Mouse (Mus musculus) right cerebral cortex, postnatal 4 days (tissue): ENCODE results near the gene Hs6st1.

ENCODE experiments used
- DNase-seq: peaks from one replicate; pipeline ENCODE4 v3.0.0-alpha.2; 2022

Gene Hs6st1

DNA sequence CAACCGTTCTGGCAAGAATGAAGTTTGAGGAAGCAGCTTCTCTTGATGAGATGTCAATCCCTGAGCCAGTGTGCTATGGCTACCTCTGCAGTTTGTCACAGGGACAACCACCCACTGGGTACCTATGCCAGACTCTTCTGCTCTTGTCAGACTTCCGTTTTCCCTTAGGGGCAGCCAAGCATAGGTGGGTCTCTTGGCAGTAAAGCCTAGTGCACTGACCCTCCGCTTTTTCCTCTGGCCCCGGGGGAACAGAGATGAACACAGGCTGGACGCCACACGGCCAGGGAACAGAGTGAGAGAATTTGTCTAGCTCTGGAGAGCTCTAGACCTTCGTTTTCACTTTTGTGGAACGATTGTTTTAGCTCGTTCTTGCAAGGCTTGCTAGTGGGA lies 2.4 kb upstream of the Hs6st1 start:
- DNase-seq = no peak

DNA sequence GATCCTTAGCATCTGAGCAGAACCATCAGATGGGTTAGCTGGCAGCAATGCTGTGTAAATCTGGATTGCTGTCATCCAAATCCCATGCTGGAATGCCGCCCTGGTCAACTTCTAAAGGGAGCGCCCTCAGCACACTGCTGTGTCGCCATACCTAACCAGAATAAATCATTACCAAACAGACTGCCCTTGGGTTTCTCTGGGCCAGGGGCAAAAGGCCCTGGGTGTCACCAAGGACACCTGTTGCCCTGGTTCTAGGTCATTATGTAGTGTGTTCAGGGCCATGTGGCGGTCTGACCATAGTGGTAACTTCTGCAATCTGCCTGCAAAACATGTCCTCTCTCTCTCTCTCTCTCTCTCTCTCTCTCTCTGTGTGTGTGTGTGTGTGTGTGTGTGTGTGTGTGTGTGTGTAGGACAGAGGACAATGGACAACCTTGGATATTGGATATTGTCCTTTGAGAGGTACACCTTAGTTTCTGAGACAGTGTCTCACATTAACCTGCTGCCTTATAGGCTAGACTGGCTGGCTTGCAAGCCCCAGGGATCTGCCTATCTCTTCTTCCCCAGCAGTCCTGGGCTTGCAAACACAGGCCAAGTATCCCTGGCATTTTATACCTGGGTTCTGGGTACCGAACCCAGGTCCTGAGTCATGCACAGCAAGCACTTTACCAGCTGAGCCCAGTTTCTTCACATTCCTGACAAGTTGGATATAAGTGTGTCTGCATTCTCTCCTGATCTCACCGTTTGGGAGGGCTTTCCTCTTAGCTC lies 1.8 kb upstream of the Hs6st1 start:
- no peak for DNase-seq

DNA sequence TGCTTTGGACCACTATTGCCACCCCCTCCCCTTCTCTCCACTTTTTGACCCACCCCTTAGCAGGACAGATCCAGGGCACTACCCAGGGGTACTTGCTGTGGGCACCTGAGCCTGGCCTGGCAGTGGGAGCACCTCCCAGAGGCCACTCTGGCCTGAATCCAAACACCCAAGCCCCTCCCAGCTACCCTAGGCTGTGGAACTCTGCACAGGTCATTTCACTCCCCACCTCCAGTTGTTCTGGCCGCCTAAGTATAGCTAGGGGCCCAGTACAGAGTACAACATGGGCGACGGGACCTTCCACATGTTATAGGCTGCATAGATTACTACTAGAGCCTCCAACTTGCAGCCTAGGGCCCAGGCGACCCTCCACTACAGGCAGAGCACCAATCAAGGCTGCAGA lies 999 bp upstream of the Hs6st1 start:
- DNase-seq = no peak

DNA sequence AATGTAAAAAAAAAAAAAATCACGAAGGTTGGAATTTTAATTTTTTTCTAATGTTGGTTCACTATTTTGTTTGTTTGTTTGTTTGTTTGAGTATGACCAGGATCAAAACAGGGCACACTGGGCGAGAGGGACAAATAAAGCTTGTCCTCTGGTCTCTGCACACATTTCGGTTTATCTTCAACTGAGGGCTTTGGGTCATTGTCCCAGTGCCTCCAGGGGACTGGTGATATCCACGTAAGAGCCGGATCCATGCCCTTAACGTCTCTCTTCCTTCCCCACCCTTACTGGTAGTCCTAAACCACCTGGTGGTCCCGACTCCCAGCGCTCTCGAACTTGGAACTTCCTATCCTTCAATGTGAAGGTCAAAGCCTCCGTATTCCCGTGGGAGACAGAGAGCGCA lies 589 bp upstream of the Hs6st1 start:
- DNase-seq = no peak

DNA sequence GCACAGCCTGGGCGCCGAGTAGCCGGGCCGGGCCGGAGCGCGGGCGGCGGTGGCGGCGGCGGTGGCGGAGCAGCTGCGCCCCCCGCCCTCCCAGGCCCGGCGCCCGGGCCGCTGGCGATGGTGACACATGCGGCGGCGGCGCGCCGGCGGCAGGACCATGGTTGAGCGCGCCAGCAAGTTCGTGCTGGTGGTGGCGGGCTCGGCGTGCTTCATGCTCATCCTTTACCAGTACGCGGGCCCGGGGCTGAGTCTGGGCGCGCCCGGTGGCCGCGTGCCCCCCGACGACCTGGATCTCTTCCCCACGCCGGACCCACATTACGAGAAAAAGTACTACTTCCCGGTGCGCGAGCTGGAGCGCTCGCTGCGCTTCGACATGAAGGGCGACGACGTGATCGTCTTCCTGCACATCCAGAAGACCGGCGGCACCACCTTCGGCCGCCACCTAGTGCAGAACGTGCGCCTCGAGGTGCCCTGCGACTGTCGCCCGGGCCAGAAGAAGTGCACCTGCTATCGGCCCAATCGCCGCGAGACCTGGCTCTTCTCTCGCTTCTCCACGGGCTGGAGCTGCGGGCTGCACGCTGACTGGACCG lies 426 bp downstream of the Hs6st1 start:
- peak; percentile 61 for DNase-seq

DNA sequence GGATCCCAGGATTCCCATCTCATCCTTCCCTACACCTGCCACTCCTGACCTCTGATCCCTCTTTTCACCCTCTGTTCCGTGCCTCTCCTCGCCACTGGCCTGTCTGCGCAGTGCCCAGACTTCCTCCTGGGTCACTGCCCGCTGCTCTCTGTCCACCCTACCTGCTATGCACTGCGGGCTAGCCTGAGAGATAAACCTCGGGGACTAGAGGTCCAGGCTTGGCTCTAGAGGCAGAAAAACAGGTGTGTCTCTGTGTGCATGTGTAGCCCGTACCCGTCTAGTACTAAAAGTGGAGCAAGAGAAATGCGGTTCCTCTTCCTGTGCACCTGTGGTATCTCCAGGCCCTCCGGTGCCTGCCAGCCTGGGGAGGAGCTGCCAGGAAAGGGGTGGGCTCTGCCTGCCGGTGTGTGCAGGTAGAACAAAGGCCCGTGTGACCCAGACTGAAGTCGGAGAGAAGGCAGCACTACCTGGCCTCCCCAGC lies 1.1 kb downstream of the Hs6st1 start:
- DNase-seq = no peak

DNA sequence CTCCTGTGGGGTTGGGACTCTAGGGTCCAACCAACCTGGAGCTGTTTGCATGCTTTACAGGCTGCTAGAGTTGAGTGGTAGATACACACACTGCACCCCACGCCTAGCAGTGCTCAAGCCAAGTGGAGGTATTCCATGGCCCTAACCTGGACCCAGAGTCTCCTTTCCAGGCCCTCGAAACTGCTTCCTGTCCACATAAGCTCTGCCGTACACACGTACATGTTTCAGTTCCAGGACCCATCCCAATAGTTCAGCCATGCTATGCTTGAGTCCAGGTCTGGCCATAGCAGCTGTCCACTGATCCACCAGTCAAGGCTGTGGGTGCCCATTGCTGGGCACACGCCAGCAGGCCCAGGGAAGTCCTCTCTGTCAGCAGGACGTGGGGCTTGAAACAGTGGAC lies 2.0 kb downstream of the Hs6st1 start:
- no peak for DNase-seq

DNA sequence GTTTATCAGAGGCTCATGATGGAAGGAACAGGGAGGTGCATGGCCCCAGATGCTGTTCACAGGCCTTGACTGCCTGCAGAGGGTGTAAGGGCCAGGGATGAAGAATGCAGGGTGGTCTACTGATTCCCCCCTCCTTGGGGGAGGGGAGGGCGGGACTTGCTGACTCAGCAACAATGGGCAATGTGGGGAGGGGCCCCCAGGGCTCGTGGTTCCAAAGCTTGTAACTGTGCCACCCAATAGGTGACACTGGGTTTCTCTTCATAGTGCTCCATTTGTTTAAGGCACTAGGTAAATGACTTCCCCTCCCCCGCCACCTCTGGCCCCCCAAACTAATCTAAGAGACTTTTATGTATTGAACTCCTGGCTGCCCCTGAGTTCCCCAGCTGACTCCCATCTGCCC lies 2.5 kb downstream of the Hs6st1 start:
- no peak for DNase-seq

DNA sequence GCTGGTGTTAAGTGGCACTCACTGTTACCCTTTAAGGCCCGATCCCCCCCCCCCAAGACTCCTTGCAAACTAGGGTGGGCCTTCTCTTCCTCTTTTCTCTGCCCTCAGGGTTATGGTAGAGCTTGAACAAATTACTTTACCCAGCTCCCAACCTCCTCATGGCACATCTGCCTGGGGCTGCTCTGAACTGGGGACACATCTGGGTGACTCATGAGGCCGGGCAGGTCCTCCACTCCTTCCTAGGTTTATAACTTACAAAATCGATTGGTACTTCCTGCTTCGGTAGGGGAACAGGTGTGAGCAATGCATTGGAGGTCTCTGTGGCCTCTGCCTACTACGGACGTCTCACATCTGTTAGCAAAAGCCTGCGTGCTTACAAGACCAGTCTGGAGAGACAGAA lies 3.0 kb downstream of the Hs6st1 start:
- no peak for DNase-seq

DNA sequence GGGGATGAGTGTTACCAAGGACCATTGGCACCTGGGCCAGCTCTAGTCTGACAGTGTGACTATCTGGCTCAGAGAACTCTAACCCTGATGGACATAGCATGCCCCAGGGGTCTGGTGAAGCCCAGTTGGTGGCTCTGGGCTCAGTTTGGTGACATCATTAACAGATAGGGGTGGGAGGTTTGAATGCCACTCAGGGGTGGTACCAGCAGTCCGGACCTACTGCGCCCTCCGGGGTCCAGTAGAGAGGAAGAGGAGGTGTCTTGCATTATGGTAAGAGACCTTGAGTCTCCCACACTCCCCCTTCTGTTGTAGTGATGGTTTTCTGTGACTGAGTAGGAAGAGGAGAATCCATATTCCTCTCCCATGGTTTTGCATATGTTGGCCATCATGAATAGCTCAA lies 3.4 kb downstream of the Hs6st1 start:
- DNase-seq = no peak

DNA sequence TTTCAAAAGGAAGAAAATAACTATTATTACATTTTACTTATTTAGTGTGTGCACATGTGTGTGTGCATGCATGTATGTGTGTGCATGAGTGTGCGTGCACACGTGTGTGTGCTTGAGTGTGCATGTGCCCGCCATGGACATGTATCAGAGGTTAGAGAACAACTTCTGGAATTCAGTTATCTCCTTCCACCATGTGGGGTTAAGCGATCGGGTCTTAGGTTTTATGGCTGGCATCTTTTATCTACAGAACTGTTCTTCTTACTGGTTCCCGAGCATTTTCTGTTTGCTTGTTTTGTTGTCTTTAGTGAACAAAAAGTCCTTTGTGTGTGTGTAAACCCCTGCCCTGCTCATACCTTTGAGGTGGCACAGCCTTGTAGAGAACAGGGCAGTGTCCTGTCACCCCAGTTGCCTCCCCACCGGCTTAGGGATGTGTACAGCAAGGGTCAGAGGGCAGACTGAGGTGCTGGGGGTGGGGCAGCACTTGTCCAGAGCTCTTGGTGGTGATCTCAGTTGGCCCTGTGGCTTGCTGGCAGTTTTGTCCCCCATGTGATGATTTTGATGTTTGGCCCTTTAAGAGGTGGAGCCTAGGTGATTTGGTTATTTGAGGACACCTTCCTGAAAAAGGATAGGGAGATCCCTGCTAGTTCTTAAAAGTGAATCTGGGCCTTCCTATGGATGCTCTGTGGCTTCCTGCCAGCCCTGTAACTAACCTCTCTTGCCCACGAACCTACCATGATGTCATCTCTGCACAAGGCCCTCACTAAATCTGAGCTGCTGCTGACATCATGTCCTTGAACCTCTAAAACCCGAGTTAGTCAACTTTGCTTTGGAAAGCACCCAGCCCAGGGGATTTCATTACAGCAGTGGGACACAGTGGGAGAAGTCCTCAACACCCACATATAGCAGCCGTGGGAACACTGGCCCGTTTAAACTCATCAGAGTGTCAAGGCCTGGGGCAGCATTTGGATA lies 4.7 kb downstream of the Hs6st1 start:
- DNase-seq = no peak

DNA sequence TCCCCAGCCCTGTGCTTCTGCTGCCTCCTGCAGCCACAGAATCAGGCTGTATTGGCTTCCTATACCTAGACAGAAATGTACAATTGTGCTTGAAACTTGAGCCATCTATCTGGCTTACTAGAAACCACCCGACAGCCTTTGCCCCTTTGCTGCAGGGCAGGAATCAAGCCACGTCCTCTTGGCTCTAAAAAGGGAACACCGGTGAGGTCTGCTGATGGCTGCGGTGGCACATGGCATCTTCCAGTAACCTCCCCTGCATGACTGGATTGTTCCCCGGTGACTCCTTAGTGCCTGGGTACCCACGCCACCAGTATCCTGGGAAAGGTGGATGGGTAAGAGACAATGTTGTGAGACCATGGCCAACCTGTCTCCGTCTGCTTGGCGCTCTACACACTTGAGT lies 5.4 kb downstream of the Hs6st1 start:
- DNase-seq = no peak

DNA sequence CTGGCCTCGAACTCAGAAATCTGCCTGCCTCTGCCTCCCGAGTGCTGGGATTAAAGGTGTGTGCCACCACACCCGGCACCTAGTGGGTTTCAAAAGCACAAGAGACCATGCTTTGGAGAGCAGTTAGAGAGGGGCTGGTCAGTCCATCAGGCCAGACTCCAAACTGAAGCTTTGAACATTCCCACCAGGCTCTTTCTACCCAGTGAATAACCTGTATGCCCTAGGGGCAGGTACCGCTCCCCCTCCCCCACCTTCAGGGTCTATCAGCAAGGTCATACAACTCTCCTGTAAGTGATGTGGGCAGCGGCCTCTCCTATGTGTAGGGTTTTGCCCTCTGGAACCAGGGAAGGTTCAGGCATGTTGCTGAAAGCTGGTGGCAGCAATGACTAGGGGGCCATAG lies 6.0 kb downstream of the Hs6st1 start:
- DNase-seq = no peak

DNA sequence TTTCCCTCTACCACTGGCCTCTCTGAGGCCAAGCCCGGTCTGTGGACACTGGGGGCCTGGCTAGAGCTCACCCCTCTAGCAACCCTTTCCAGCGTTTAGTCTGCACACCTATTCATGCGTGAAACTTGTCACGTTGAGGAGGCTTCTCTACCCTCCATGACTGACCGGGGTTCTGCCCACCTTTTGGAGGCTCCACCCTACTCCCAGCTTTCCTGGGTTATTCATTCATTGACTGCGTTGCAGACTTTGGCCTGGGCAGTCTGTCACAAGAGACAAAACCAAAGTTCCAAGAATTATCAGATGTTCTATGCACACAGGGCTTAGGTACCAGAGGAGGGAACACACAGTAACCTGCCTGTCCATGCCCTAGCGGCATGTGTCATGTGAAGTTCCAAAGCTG lies 6.8 kb downstream of the Hs6st1 start:
- no peak for DNase-seq

DNA sequence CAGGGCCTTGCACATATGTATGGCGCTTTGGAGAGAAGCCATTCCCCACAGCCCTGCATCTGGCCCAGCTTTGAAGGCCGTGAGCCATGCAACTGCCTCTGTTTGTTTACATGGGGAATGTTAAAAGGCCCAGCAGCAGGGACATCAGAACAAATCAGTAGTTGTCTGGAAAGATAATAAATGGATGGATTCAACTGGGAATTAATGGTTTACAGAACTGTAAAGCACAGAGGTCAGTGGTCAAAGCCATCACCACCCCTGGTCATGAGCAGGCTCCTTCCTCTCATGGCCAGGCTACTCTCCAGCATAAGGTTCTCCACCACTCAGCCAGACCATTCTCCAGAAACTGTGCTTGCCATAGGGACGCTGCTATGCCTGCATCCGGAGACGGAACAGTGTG lies 7.5 kb downstream of the Hs6st1 start:
- no peak for DNase-seq

DNA sequence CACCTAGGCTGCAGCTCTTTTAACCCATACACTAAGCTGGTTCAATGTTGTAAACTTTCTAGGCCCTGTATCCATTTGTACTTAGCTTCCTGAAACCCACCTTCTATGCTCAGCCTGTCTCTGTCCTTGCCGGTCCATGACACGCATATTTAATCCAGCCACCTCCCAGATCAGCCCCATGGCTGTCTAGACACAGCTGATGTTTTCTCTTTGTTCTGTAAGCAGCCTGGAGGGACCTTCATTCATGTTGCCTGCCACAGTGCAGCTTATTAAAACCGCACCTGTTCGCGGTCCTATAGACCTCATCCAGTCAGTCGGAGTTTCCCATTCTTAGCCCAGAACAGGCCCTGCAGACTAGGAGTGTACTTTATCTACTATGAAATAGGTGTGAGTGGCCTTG lies 8.9 kb downstream of the Hs6st1 start:
- no peak for DNase-seq

DNA sequence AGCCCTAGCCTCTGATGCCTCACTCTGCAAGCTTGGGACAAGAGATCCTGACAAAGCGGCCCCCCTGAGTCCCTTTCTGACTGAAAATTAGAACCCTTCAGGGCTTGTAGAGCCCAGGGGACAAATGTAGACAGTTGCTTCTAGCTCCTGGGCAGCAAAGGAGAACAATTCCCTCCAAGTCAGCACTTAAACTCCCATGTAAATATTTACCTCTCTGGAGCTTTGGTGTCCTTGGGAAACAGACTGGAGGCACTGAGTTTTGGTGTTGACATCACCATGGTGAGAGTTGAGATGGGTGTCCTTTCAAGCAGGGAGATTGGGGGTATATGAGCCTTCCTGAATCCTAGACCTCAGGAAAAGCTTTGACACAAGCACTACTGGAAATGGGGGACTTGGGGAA lies 10.1 kb downstream of the Hs6st1 start:
- DNase-seq = no peak

DNA sequence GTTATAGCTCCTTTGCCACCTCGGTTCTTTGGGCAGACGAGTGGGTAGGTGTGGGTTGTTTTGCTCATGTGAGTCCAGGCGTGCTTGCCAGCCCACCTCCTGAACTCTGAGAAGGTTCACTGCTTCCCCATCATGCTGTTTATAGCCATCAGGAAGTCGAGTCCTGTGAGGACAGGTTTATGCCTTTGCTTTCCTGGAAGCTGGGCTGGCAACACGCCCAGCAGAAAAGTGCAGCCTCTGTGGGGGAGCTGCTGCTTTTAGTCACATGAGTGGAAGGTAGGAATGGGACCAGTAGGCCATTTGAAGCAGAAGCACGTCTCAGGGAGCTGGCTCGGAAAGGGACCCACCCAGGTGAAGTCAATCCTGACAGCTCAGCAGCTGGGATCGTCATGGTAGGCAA lies 11.5 kb downstream of the Hs6st1 start:
- DNase-seq = no peak

DNA sequence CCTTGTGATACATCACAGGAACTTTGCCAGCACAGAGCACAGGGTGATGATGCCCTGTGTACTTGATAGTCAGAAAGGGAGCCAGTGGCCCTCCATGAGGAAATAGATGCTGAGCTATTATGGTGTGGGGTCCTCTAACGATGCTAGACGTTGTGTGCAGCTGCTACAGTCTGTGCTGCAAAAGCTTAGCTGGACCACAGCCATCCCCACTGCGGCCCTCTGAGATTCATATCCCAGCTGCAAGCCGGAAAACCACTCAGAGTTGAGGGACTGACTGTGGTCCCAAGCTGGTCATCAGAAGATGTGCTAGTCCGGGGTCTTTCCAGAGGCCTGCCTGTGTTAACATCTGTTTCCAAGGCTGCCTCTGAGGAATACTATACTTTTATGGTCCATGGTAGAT lies 12.8 kb downstream of the Hs6st1 start:
- no peak for DNase-seq

DNA sequence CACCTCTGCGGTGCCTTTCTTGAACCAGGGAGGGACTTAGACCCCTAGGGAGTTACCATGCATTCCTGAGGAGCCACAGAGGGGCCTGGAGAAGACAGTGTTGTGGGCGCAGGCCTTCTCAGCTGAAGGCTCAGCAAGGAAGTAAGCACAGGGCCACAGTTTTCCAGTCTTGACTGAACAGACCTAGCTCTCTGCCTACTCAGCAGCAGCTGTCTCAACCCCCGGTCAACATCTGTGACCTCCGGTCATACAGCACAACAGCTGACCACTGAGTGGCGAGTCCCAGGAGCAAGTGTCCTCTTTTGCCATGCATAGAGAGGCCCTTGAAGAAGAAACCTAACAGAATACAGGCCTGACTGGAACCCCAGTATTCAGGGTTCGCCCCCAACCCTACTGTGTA lies 14.0 kb downstream of the Hs6st1 start:
- no peak for DNase-seq

DNA sequence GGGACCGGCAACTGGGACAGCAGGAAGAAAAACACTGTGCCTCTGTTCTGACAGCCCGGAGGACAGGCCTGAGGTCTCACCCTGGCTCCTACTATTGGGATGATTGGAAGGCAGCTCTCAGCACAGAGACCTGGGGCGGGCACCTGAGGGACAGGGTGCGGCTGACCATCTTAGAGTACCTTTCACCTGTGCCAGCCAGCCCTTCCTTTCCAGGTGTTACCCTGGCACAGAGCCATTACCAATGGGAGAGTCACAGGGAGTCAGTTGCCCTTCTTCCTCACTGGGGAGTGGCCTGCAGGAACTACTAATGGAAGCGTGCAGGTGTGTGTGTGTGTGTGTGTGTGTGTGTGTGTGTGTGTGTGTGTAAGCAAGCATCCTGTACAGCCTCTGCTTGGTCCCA lies 15.4 kb downstream of the Hs6st1 start:
- no peak for DNase-seq

DNA sequence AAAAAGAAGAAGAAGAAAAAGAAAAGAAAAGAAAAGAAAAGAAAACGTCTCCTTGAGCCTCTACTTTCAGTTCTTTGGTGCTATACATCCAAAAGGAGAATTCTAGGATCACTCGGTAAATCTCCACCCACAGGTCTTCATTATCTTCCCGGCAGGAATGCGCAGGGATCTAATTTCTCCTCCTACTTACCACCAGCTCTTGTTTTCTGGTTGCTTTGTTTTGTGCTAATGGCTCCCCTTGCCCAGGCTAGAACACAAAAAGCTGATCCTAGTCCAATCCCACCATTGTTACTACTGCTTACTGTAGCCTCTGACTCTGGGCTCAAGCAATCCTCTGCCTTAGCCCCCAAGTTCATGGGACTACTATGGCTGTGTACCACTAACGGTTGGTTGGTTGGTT lies 16.9 kb downstream of the Hs6st1 start:
- DNase-seq = no peak

DNA sequence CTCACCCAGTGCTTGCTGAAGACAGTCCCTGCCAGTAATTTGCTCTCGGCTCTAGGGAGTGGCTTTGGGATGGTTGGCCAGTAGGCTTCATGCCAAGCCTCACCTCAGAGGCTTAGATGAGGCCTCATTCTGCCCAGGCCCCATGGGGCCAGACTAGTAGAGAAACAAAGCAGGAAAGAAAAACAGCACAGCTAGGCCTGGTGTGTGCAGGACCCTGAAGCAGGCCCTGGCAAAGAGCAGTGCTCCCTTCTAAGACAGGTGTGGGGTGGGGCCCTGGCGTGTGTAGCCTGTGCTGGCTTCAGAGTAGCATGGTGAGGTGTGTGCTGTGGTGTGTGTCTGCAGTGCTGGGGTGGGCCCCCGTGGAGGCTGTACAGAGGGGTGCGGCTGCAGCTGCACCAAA lies 20.2 kb downstream of the Hs6st1 start:
- DNase-seq = no peak

DNA sequence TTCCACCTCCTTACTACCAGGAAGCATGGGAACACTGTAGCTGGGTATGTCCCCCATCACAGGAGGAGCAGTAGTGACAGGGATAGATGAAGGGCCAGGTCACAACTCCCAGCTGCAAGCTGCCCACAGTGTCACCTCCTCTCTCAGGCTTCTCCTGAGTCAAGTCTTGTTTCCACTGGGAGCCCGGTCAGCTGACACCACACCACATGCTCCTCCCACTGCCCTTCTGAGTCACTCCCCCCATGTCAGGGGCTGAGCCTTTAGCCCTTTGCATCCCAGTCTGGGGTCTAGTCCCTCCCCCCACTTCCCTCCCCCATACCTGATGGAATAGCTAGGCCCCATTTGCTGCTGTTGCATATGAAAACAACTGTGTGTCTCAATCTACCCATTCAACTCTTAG lies 21.3 kb downstream of the Hs6st1 start:
- DNase-seq = no peak
